8 mouse cellular contexts compared by ENCODE assay signal in the genomic region with DNA sequence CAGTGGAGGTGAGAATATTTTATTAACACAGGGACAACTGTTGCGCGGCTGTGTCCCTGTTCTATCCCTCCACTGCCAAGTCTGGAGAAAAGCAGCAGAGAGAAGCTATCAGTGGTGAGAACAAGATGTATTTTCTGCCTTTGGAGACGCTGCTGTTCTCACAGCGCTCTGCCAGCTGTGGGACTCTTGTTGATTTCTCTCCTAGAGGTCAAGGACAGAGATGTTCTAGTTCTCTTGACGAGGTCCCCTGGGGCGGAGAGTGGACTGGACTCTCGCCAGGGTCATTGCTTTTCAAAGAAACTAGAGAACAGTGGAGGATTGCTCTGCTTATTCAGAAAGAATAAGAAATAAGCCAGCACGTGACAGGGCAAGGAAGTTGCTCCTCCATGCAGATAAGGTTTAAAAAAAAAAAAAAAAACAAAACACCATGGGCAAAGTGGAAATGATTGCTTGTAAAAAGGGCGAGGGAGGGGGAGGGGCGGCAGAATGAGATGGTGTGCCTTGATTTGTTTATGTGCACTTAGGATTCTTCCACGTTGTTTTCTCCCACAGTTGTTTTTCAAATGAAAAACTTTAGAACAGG. TPM values are rescaled to one million over a fixed set of nuclear protein-coding genes. Genes with fewer than 3 reads are reported as not detected.
DNase-seq lines count a peak whose midpoint lies in the region; ATAC-seq lines count a peak whose summit lies in the region.
"Had no signal": no experiment of that assay in that cellular context is flagged by ENCODE, and none has a peak within 500 bp of the region (broad histone marks: within the 10 kb centered on the region; RNA-seq: fewer than 3 reads in every experiment).

No protein-coding gene starts in this region.

- H3K4me3 ChIP-seq in intestine, embryonic 15.5 days (replicated peaks), result no peak overlapping the region
- H3K4me3 ChIP-seq in lung, embryonic 15.5 days, result no peak overlapping the region
- H3K4me3 ChIP-seq: stomach, embryonic 15.5 days had no signal

- no peak overlapping the region for H3K9ac ChIP-seq in intestine, embryonic 15.5 days
- H3K9ac ChIP-seq in lung, embryonic 15.5 days, result no peak overlapping the region
- H3K9ac ChIP-seq: stomach, embryonic 15.5 days had no signal

- no peaks in the 10 kb centered on the region for H3K36me3 ChIP-seq in intestine, embryonic 15.5 days
- H3K36me3 ChIP-seq in lung, embryonic 15.5 days, result no peaks in the 10 kb centered on the region
- H3K36me3 ChIP-seq: stomach, embryonic 15.5 days had no signal

- H3K4me1 ChIP-seq in intestine, embryonic 15.5 days (replicated peaks), result 0 out of 2 replicates have a peak, but pooled peaks cover 4% of the 10 kb centered on the region
- H3K4me1 ChIP-seq in lung, embryonic 15.5 days, result peaks cover 8% of the 10 kb centered on the region
- H3K4me1 ChIP-seq: stomach, embryonic 15.5 days had no signal

- ATAC-seq in intestine, embryonic 15.5 days, result peak; percentile 34; the same call in 1 of the 2 replicates
- ATAC-seq in lung, embryonic 15.5 days (ENCODE audit: borderline replicate concordance, extremely low read depth, low FRiP score, low TSS enrichment), result peak; percentile 46; the same call in 1 of the 2 replicates
- no peak for ATAC-seq in megakaryocyte, adult 5-6 weeks (ENCODE audit: poor library complexity, severe bottlenecking)

- no peak overlapping the region for H3K4me2 ChIP-seq in intestine, embryonic 15.5 days (replicated peaks)
- H3K4me2 ChIP-seq in lung, embryonic 15.5 days, result peak overlapping the region; percentile 11
- H3K4me2 ChIP-seq: stomach, embryonic 15.5 days had no signal

- WGBS in intestine, embryonic 15.5 days, result 47% methylated on average over 11 of the region's 11 CpGs
- WGBS in lung, embryonic 15.5 days, result 30% methylated on average over 11 of the region's 11 CpGs

- DNase-seq in right cerebral cortex, adult 2 months (ENCODE audit: low spot score in 2 of 2), result peak; percentile 12 to 23
- no peak for DNase-seq in right cerebral cortex, postnatal 25 days
- peak; percentile 57 for DNase-seq in gastrocnemius, postnatal 10 days
- DNase-seq in layer of hippocampus, adult 9-10 months (ENCODE audit: low spot score), result no peak

- no peaks in the 10 kb centered on the region for H3K27me3 ChIP-seq in intestine, embryonic 15.5 days (replicated peaks)
- H3K27me3 ChIP-seq in lung, embryonic 15.5 days, result no peaks in the 10 kb centered on the region
- H3K27me3 ChIP-seq: stomach, embryonic 15.5 days had no signal

- no peaks in the 10 kb centered on the region for H3K9me3 ChIP-seq in intestine, embryonic 15.5 days
- H3K9me3 ChIP-seq in lung, embryonic 15.5 days, result no peaks in the 10 kb centered on the region
- H3K9me3 ChIP-seq: stomach, embryonic 15.5 days had no signal

- no peak overlapping the region for H3K27ac ChIP-seq in intestine, embryonic 15.5 days
- H3K27ac ChIP-seq in lung, embryonic 15.5 days, result 0 out of 2 replicates have a peak overlapping the region, but pooled peaks have one; percentile 22
- H3K27ac ChIP-seq: stomach, embryonic 15.5 days had no signal

RNA-seq across cellular contexts. Expression of gene Ppp2r3a, which starts 10.5 kb away (rescaled TPM):
- total RNA-seq in gastrocnemius, postnatal 10 days (2021), result 100 to 1,000 TPM; 184 to 206 TPM
- polyA plus RNA-seq in intestine, embryonic 15.5 days (2015; fragmentation: Nextera tagmentation; extraction: Ambion mirVana), result 9.0 and 9.8 TPM in 2 replicates
- polyA plus RNA-seq in lung, embryonic 15.5 days (2015; fragmentation: Nextera tagmentation; extraction: Ambion mirVana), result 11.0 and 12.2 TPM in 2 replicates
- 5.6 and 7.3 TPM in 2 replicates for total RNA-seq in megakaryocyte, adult 5-6 weeks (2015)
- 3.5 and 10.9 TPM in 2 replicates for total RNA-seq in megakaryocyte, adult 5-6 weeks (2017)

Comparison
In these comparisons a context has a peak if more than half of its experiments do, and no peak if none do; other contexts are left out.
1. DNase-seq: peak in right cerebral cortex, adult 2 months (2 of 2) and gastrocnemius, postnatal 10 days (single experiment); none in right cerebral cortex, postnatal 25 days (single experiment) and layer of hippocampus, adult 9-10 months (single experiment).
2. RNA of gene Ppp2r3a, which starts 10.5 kb away (total RNA-seq): 184 to 206 TPM in gastrocnemius, postnatal 10 days; 3.5 to 10.9 TPM in megakaryocyte, adult 5-6 weeks; every median in the first group is over 10 times any median in the second.